Mouse (Mus musculus): ENCODE results near the gene Ssbp2. TPM values are rescaled to one million over a fixed set of nuclear protein-coding genes. Genes with fewer than 3 reads are reported as not detected.

Gene Ssbp2
- polyA plus RNA-seq, 1 experiment from 2014 or later = 74.5 TPM

DNA sequence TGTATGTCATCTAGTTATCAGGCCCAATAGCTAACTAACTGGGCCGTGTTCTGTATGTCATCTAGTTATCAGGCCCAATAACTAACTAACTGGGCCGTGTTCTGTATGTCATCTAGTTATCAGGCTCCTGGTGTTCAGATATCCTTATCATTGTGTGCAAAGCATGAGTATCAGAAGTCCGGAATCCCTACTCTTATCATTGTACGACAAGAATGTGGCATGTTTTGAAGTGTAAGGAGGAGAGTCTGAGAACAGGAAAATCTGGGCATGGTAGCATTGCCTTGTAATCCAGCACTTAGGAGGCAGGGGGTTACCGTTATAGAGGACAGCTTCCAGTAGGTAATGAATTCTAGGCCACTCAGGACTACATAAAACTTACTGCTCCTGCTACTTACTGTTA is 178.8 kb downstream of the Ssbp2 start:
- WGBS (ENCODE audit: insufficient replicate concordance) = 28% methylated on average over 5 of the region's 5 CpGs
- ATAC-seq = no peak
- Histone ChIP-seq H3K4me2 (no peak overlapping the region), H3K27me3 (replicated peaks) (no peaks in the 10 kb centered on the region), H3K4me3 (no peak overlapping the region), H3K9ac (no peak overlapping the region), H3K27ac (no peak overlapping the region), H3K9me3 (replicated peaks) (no peaks in the 10 kb centered on the region), H3K36me3 (no peaks in the 10 kb centered on the region), H3K4me1 (peaks cover 15% of the 10 kb centered on the region)

DNA sequence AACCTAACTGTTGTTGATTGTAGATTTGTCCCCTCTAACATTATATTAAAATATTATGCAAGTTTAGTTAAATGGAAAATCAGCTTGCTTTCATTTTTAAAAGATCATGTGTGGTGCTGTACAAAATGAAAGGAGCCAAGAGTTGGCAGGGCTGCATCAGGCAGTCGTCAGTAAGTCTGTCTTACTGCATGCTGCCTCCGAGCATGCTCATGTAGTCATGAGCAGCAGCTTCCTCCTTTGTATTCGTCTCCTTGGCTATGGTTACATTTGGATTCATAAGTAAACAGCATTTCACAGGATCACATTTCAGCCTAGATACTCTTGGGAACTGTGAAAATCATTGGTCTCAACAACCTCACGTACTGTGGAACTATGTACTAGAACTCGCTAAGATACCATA is 180.1 kb downstream of the Ssbp2 start:
- Histone ChIP-seq H3K4me1 (peaks cover 15% of the 10 kb centered on the region), H3K9ac (no peak overlapping the region), H3K4me3 (no peak overlapping the region), H3K4me2 (no peak overlapping the region), H3K9me3 (replicated peaks) (no peaks in the 10 kb centered on the region), H3K36me3 (no peaks in the 10 kb centered on the region), H3K27ac (no peak overlapping the region), H3K27me3 (replicated peaks) (no peaks in the 10 kb centered on the region)
- 80% methylated on average over 5 of the region's 5 CpGs for WGBS (ENCODE audit: insufficient replicate concordance)
- ATAC-seq = no peak

DNA sequence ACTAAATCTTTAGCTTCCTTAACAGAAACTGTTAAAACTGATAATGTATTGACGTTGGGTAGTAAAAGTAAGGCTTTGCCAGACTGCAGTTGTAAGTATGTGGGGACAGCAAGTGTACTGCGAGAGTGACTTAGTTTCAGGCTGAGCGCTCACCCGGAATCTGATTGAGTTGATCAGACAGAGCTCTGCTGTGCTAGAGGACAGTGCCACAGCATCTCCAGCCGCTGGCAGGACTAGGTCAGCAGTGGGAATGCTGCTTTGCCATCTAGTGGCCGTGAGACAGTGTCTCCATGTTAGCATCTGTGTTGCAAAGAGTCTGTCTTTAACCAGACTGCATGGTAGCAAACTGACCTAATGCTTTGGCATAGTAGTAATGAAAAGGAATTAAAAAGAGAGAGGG is 188.2 kb downstream of the Ssbp2 start:
- ATAC-seq = no peak

DNA sequence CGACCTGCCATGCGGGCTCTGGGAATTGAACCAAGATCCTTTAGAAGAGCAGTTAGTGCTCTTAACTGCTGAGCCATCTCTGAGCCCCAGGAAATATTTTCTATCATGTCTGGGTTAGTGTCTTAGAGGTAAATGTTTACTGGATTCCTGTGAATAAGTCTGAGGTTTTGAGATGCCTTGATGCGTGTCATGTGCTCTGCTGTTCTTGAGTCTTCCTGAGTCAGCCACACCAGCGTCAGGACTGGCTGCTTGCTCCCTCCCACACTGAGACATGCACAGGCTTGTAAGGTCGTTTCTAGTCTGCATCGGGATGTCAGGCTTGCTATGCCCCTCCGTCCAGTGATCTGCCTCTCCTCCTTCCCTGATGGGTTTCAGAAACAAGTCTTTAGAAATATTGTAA is 189.8 kb downstream of the Ssbp2 start:
- Histone ChIP-seq H3K27ac (no peak overlapping the region), H3K4me2 (no peak overlapping the region), H3K4me1 (no peaks in the 10 kb centered on the region), H3K9ac (no peak overlapping the region), H3K36me3 (peaks cover 11% of the 10 kb centered on the region; the same call in 1 of the 2 replicates), H3K4me3 (no peak overlapping the region), H3K27me3 (replicated peaks) (no peaks in the 10 kb centered on the region), H3K9me3 (replicated peaks) (no peaks in the 10 kb centered on the region)
- 78% methylated on average over 7 of the region's 7 CpGs for WGBS (ENCODE audit: insufficient replicate concordance)
- no peak for ATAC-seq

More for the DNA sequence above, 188.2 kb downstream of the Ssbp2 start:
- peaks cover 11% of the 10 kb centered on the region; the same call in 1 of the 2 replicates for H3K36me3 ChIP-seq
- WGBS (ENCODE audit: insufficient replicate concordance) = 64% methylated on average over 6 of the region's 6 CpGs
- H3K27me3 ChIP-seq (replicated peaks) = no peaks in the 10 kb centered on the region
- no peaks in the 10 kb centered on the region for H3K4me1 ChIP-seq
- H3K27ac ChIP-seq = no peak overlapping the region
- no peak overlapping the region for H3K4me3 ChIP-seq
- no peak overlapping the region for H3K9ac ChIP-seq
- H3K4me2 ChIP-seq = no peak overlapping the region
- H3K9me3 ChIP-seq (replicated peaks) = no peaks in the 10 kb centered on the region

DNA sequence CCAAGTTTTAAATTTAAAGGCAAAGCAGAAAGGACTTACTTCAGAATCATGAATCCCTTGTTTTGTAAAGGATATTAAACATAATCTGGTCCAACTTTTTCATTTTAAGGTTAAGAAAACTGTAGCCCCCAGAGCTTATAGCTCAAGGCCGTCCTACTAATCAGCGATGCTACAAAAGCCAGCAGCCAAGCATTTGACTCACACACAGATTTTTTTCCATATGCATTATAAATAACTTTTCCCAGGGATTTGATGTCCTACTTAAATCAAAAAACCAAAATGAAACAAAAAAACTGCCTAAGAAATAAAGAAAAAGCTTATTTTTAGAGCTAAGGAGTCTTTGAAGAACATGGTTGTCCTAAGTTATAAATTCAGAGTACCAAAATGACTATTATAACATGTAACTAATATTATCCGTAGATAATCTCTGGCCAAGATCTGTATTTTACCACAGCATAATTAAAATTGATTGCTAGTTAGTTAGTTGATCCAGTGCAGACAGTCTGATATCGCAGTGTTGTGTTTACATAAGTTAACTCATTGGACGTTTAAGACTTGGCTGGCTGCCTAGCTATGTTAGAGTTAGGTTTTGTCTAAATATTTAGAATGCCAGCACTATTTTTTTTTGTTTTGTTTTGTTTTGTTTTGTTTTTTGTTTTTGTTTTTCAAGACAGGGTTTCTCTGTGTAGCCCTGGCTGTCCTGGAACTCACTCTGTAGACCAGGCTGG is 201.1 kb downstream of the Ssbp2 start:
- no peaks in the 10 kb centered on the region for H3K9me3 ChIP-seq (replicated peaks)
- H3K27ac ChIP-seq = no peak overlapping the region
- H3K27me3 ChIP-seq (replicated peaks) = no peaks in the 10 kb centered on the region
- 78% methylated on average over 5 of the region's 5 CpGs for WGBS (ENCODE audit: insufficient replicate concordance)
- no peak for ATAC-seq
- H3K9ac ChIP-seq = no peak overlapping the region
- H3K4me2 ChIP-seq = no peak overlapping the region
- H3K4me3 ChIP-seq = no peak overlapping the region
- no peaks in the 10 kb centered on the region for H3K36me3 ChIP-seq
- H3K4me1 ChIP-seq = no peaks in the 10 kb centered on the region

DNA sequence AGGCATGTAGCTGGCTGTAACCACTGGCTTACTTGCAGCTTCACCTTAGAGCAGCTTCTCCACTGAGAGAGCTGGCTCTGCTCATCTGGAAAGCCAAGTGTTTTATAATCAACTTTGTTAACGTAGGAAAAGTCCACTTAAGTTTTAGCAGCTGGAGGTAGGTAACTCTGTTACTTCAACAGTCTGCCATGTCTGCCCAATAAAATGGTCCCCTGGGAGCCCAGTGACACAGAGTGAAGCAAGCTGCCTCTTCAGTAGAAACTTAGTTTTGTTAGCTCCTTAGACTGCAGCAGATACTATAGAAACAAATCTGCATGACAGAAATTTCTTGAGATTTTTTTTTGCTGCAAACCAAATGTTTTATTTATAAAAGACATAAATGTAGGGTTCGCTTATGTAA is 202.7 kb downstream of the Ssbp2 start:
- Histone ChIP-seq H3K4me2 (no peak overlapping the region), H3K27me3 (replicated peaks) (no peaks in the 10 kb centered on the region), H3K9ac (no peak overlapping the region), H3K4me1 (no peaks in the 10 kb centered on the region), H3K4me3 (no peak overlapping the region), H3K36me3 (no peaks in the 10 kb centered on the region), H3K27ac (no peak overlapping the region), H3K9me3 (replicated peaks) (no peaks in the 10 kb centered on the region)
- ATAC-seq = no peak
- WGBS (ENCODE audit: insufficient replicate concordance) = 75% methylated on average over 2 of the region's 2 CpGs

GRCm38 (mm10) chr13:91673241-91673640 is 213.2 kb downstream of the Ssbp2 start:
- WGBS (ENCODE audit: insufficient replicate concordance) = 64% methylated on average over 3 of the region's 3 CpGs
- ATAC-seq = no peak
- H3K4me2 ChIP-seq = no peak overlapping the region
- no peaks in the 10 kb centered on the region for H3K27me3 ChIP-seq (replicated peaks)
- no peak overlapping the region for H3K9ac ChIP-seq
- no peak overlapping the region for H3K27ac ChIP-seq
- no peak overlapping the region for H3K4me3 ChIP-seq
- H3K4me1 ChIP-seq = no peaks in the 10 kb centered on the region
- H3K9me3 ChIP-seq (replicated peaks) = no peaks in the 10 kb centered on the region
- peaks cover 28% of the 10 kb centered on the region for H3K36me3 ChIP-seq

- Histone ChIP-seq H3K9ac (no peak overlapping the region), H3K4me3 (no peak overlapping the region), H3K4me1 (no peaks in the 10 kb centered on the region), H3K4me2 (no peak overlapping the region), H3K27me3 (replicated peaks) (no peaks in the 10 kb centered on the region), H3K9me3 (replicated peaks) (no peaks in the 10 kb centered on the region), H3K27ac (no peak overlapping the region), H3K36me3 (peaks cover 28% of the 10 kb centered on the region)
- ATAC-seq = no peak
- 76% methylated on average over 8 of the region's 8 CpGs for WGBS (ENCODE audit: insufficient replicate concordance)
Observed at GRCm38 (mm10) chr13:91680764-91681437, 220.8 kb downstream of the Ssbp2 start.

DNA sequence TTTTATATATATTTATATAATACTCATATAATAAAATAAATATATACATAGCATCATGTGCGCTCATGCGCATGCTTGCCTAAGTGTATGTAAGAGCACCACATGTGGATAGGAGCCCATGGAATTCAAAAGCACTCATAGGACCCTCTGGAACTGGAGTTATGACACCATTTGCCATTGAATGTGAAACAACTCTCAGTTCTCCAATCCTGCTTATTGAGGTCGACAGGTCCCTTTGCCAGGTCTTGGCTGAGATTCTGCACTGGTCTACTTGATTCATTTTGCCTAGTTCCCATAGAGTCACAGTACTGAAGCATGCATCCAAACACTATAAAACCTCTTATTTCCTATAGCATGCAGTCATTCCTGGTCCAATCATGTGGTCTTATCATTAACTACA is 221.4 kb downstream of the Ssbp2 start:
- 86% methylated on average over 3 of the region's 3 CpGs for WGBS (ENCODE audit: insufficient replicate concordance)
- no peak for ATAC-seq

GRCm38 (mm10) chr13:91690118-91690517 is 230.0 kb downstream of the Ssbp2 start:
- Histone ChIP-seq H3K4me1 (no peaks in the 10 kb centered on the region), H3K27ac (no peak overlapping the region), H3K9ac (no peak overlapping the region), H3K27me3 (replicated peaks) (no peaks in the 10 kb centered on the region), H3K9me3 (replicated peaks) (0 out of 2 replicates have a peak, but pooled peaks cover 6% of the 10 kb centered on the region), H3K36me3 (peaks cover 46% of the 10 kb centered on the region), H3K4me3 (no peak overlapping the region), H3K4me2 (no peak overlapping the region)
- ATAC-seq = no peak
- 83% methylated on average over 5 of the region's 5 CpGs for WGBS (ENCODE audit: insufficient replicate concordance)

More for the DNA sequence above, 221.4 kb downstream of the Ssbp2 start:
- Histone ChIP-seq H3K4me1 (no peaks in the 10 kb centered on the region), H3K9ac (no peak overlapping the region), H3K27me3 (replicated peaks) (no peaks in the 10 kb centered on the region), H3K36me3 (peaks cover 30% of the 10 kb centered on the region), H3K9me3 (replicated peaks) (0 out of 2 replicates have a peak, but pooled peaks cover under 1% of the 10 kb centered on the region), H3K4me2 (no peak overlapping the region), H3K27ac (no peak overlapping the region), H3K4me3 (no peak overlapping the region)

- 77% methylated on average over 7 of the region's 7 CpGs for WGBS (ENCODE audit: insufficient replicate concordance)
- Histone ChIP-seq H3K27ac (no peak overlapping the region), H3K9me3 (replicated peaks) (no peaks in the 10 kb centered on the region), H3K4me1 (no peaks in the 10 kb centered on the region), H3K4me3 (no peak overlapping the region), H3K36me3 (peaks cover 40% of the 10 kb centered on the region), H3K4me2 (no peak overlapping the region), H3K27me3 (replicated peaks) (no peaks in the 10 kb centered on the region), H3K9ac (no peak overlapping the region)
- no peak for ATAC-seq
Observed at GRCm38 (mm10) chr13:91693615-91694014, 233.5 kb downstream of the Ssbp2 start.

- Histone ChIP-seq H3K36me3 (peaks cover 40% of the 10 kb centered on the region), H3K9me3 (replicated peaks) (no peaks in the 10 kb centered on the region), H3K27ac (no peak overlapping the region), H3K4me2 (no peak overlapping the region), H3K27me3 (replicated peaks) (no peaks in the 10 kb centered on the region), H3K4me1 (no peaks in the 10 kb centered on the region), H3K4me3 (no peak overlapping the region), H3K9ac (no peak overlapping the region)
- 77% methylated on average over 2 of the region's 2 CpGs for WGBS (ENCODE audit: insufficient replicate concordance)
- no peak for ATAC-seq
Observed at GRCm38 (mm10) chr13:91695406-91695805, 235.3 kb downstream of the Ssbp2 start.
